Mouse (Mus musculus): ENCODE results near the gene Olfr1258.
"Not testable (repeated sequence)": the region's sequence is repeated elsewhere in the genome, so short reads cannot be mapped to it uniquely, and the experiment has no call there.

Olfr1258 gene

GRCm38 (mm10) chr2:89927009-89927408 lies at the start of gene Olfr1258:
TSS of gene Olfr1258 (plus strand) at chr2:89927309.
- no peak for DNase-seq

DNA sequence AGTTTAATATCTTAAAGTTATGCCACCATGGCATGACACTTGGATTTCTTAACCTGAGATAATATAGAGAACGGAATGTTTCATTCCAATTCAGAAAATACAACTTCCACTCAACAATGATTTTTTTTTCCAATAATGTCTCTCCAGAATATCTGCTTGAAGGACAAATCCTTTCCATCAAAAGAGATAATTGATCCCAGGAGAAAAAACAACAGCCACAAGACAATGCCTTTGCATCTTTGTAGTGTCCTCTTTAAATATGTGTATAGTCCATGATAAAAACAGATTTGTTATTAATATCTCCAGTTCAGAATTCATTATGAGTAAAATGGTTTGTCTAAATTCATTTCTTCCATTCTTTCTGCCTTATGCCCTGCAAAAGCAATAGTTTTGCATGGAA lies 49.0 kb upstream of the Olfr1258 start, which contains the start of gene Olfr1257:
Olfr1257 (plus strand) TSS at position 301 of the 400 bp plus-strand sequence.
- no peak for DNase-seq

- not testable (repeated sequence) for DNase-seq
These were observed 14.5 kb upstream of the Olfr1258 start for GRCm38 (mm10) chr2:89912616-89913015.

DNA sequence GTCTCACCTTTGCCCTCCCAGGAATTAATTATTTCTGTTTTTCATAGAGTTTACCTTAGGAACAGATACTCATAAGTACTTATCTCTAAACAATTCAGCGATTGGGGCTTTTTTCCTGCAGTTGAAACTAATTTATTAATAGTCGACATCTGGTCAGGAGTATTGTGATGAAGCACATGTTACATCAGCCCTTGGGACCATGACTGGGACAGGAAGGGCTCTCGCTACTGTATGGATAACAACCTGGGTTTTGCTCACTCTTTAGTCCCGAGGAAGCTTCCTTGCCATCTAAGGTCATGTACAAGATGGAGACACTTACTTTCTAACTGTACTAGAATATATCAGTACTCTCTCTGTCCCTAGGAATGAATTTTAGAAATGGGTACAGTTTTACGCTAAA lies 21.5 kb downstream of the Olfr1258 start, which contains the start of gene Olfr1259:
Olfr1259 (minus strand) TSS at position 101 of the 400 bp plus-strand sequence.
- no peak for DNase-seq

DNA sequence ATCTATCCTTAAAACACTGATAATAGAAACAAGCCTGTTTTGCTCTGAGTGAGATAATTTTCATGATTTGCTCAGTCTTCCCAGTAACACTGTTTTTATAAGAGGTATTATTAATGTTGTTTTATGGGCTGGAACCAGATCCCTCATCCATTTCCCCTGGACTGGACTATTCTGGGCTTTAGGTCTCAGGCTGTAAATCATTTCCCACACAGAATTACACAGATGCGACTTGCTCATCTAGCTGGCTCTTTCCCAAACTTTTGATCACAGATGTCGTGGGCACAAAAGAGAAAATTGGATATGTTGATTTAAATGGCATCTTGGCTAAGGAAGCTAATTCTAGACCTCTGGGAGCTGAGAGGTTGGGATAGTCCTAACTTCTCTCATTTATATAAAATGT lies 47.1 kb downstream of the Olfr1258 start, which contains the start of gene Olfr1260:
Olfr1260 (plus strand) TSS at position 157 of the 400 bp plus-strand sequence.
- DNase-seq, result no peak

GRCm38 (mm10) chr2:89977709-89978108 lies 50.6 kb downstream of the Olfr1258 start:
- DNase-seq, result no peak

All from liver (tissue).